Mouse (Mus musculus): ENCODE data around the gene Syne4.

The Syne4 gene

DNA sequence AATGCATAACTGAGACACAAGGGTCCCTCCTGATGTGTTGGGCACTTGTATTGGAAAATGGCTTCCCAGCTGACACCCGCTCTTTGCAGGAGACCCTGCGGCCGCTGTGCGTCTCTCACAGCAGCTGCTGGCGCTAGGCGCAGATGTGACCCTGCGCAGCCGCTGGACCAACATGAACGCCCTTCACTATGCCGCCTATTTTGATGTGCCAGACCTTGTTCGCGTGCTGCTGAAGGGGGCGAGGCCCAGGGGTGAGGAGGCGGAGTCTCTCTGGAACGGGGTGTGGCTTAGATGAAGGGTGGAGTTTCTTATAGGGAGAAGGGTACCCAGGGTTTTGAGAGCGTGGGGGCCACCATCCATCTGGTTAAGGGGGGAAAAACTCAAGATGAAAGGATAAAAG lies 17.3 kb upstream of the Syne4 start:
- no peak for DNase-seq

DNA sequence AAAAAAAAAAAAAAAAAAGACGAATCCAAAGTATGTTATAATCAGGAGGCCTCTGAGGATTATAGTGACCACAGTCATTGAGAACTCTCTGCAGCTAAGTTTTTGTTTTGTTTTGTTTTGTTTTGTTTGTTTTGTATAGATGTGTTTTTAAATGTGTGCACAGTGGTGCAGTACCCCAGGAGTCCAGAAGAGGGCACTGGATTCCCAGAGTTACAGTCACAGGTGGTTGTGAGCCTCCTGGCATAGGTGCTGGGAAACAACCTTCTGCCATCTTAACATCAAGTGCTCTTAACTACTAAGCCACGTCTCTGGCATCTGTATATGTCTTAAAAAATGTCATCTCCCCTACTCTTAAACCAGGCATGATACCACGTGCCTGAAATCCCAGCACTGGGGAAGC lies 13.7 kb upstream of the Syne4 start:
- no peak for DNase-seq

DNA sequence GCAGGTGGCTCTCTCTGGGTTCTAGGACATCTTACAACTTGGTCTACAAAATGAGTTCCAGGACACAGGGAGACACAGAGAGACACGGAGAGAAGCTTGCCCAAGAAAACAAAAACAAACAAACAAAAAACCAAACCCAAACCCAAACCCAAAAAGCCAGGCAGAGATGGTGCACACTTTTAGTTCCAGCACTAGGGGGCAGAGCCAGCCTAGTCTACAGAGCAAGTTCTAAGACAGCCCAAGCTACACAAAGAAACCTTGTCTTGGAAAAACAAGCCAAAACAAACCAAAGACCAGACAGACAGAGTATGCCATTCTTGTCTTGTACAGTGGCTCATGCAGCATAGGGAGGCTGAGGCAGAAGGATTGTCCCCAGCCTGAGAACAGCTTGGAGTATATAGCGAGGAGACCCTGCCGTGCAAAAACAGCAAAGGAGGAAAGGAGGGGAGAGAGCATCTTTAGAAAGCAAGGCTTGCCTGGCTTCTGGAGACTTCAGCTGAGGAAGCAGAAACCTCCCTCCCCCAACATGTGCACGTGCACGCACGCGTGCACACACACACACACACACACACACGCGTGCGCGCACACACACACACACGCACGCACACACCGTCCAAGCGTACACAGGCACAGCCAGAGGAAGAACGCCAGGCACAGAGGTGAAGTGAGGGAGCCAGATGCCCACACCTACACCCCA lies 8.4 kb upstream of the Syne4 start:
- DNase-seq = no peak

DNA sequence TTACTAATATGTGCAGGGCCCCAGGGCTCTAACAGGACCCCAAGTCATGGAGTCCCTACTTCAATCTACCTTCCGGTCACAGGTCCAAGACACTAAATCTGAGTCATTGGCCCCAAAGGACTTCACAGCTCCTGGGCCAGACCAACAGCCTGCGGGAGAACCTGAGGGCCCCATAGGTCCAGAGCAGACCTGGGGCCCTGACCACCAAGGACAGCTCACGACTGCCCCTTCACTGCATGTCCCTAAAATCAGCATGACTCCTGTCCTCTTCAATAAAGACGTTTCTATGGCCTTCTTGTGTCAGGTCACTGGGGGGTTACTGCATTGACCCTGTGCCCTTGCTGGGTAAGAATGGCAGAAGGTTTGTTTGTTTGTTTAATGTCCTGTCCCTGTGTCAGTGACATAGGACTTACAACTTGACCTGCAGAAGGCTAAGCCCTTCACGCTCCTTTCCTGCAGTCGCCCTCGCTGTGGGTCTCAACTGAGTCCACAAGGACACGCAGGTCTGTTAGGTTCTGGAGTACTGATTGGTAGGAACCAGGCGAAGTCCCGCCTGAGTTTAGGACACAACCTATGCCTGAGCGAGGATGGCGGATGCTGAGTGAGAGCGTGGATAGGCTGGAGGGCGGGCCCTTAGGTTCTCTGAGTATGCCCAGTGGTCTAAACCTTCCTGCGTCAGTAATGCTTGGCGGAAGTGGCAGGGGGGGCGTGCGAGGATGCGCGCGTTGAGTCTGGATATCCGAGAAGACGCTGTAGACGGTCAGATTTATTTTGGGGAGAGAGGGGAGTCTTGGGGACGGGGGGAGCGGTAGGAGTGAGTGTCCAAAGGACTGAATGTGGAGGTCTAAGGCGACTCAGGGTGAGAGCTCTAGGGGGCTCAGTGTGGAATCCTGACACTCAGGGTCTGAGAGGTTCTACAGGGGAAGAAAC lies 6.3 kb upstream of the Syne4 start, which contains the start of gene Alkbh6:
Alkbh6 (plus strand) TSS at position 642 of the 930 bp plus-strand sequence.
- DNase-seq = peak; percentile 97

DNA sequence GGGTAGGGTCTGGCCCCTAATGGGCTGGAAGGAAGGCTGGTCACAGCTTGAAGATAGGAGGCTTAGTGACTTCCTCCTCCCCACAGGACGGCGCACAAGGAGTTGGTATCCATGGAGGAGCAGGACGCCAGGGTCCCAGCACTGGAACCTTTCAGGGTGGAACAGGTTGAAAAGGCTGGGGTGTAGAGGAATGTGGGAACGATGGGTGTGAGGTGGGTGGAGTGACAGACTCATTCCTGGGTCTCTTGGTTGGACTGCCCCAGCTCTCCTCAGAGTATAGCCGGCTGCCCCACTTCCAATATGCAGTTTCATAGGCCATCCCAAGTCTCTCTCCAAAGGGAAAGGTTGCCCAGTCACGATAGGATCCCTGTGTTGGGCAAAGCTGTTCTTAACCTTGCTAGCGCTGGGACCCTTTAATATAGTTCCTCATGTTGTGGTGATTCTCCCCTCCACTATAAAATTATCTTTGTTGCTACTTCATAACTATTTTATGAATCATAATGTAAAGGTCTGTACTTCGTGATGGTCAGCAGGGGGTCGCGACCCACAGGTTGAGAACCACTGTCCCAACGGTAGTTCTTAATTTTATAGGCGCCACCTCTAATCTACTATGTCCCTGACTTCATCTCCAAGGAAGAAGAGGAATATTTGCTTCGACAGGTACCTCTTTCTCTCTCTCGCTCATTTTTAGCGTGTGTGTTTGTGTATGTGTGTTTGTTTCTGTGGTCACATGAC lies 5.0 kb upstream of the Syne4 start:
- no peak for DNase-seq

DNA sequence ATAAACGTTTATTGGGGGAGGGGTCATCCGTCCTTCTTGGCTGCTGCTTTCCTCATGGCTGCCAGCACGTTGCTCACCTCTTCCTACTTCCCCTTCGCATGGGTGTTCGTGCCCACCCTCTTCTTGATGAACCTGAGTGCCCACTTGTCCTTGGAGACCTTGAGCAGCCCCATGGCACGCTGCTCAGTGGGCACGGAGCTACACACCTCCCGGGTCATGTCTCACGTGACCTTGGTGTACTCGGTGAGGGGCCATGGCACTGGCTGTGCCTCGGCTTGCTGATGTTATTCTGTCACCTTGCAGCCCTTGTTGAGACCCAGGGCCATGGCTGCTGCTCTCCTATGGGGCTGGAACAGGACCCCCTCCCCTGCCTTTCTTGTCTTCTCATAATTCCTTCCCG lies 4.5 kb upstream of the Syne4 start:
- no peak for DNase-seq

DNA sequence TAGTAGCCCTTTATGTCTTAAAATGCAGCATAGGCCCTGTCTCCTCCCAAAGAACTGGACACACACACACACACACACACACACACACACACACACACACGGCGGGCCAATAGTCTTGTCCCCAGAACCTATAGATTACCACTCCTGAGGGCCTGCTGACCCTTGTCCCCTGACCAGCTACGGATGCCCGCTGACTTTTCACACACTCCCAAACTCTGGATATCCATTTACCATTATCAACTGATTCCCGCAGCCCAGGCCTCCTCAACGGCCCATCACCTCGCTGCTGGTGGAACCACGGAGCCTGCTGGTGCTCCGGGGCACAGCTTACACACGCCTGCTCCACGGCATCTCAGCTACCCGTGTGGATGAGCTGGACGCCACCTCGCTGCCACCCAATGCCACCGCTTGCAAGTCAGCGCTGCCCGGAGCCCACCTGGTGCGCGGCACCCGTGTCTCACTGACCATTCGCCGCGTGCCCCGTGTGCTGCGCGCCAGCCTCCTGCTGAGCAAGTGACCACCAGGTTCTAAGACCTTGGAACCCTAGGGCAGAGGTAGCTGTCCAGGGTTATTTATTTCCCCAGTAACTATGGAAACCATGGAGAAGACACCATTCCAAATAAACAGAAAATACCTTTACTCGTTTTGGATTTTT lies 814 bp upstream of the Syne4 start:
- no peak for DNase-seq

DNA sequence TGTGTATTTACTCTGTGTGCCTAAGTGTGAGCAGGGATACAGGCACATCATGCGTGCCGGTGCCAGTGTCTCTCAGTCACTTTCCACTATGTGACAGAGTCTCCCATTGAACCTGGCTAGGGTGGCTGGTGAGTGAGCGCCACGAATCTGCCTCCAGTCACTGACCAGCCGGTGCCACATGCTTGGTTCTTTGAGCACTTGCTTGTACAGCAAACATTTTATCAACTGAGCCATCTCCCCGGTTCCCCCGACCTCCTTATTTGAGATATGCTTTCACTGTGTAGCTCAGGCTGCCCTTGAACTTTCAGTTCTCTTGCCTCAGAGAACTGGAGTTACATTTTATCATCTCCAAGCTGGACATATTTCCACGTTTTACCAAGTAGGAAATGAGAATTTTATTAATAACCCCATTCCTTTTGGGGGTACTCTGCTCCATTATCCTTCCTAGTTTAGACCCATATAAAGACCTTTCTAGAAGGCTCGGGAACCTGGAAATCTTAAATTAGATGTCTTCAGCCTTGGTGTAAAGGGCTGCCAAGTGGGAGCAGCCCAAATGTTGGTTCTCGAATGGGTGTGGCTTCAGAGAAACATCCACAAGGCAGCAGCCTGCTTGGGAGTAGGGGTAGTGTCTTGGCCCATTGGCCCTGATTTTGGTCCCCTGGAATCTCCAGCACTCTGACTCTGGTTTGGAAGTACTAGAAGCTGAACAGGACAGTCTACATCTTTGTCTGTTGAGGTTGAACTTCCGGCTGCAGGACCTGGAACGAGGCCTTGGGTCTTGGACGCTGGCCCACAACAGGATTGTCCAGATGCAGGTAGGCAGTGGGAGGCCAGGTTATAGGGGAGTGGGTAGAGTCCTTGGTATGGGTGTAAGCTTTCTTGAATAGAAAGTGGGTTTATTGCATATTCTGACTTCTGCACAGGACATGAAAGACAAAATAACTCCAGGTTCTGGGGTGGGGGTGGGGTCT lies 1.2 kb downstream of the Syne4 start:
- no peak for DNase-seq

DNA sequence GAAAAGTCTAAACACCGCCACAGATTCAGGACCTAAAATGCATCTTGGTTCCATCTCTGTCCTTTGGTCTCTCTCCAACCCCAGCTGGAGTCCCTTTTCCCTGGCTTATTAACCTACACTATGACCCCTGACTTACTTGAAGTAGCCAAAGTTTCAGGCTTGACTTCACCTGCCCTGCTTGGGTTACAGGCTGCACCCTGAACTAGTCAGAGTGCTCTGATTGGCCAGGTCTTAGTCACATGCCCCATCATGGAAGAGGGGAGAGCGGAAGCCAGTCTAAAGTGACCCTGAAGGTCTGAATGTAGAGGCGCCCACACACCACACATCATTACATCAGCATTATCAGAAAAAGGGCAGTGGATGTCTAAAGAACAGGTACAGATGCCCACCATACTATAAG lies 3.5 kb downstream of the Syne4 start:
- DNase-seq = no peak

DNA sequence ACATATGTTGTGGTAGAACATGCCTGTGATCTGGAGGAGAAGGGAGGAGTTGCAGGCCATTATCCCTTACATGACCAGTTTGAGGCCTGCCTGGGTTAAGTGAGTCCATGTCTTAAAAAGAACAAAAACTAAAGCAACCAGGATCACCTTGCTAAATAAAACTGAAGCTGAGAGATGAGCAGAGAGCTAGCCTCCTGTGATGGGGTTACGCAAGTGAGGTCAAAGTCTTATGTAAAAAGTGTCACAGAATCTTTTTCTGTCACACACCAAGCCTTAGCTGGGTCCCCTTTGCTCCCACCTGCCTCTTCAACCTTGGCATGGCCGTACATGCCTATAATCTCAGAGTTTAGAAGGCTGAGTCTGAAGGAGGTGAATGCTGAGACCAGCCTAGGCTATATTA lies 6.3 kb downstream of the Syne4 start:
- DNase-seq = no peak

DNA sequence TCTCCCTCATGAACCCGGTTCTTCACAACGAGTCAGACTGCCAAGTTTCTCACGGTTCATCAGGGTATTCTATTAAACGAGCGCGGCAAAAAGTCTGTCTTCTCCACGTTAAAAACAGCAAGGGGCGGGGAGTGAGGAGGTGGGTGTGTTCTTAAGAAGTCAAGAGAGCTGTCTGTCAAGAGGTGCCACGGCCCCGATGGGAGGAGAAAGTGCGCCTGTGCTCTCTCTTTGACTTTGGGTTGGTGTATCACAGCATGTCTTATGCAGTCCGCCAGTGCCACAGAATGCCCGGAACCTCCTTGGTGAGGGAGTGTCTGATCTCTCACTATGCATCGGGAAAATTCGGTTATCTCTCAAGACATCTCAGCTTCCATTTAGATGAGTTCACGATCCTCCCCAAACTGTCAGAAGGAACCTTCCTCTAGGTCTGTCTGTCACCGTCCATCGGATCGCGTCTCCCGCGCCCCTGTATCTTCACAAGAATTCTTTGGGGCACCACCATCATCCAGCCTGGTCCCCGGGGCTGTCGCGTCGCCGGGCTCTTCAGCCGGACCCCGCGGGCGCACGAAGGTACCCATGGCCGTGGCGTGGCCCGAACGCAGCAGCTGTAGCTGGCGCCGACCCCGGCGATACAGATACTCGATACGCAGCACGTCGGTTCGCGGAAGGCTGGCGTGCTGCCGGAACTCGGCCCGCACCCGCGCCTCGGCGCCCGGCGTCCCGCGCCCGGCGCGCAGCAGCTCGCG lies 7.1 kb downstream of the Syne4 start, which contains the start of gene E130208F15Rik:
E130208F15Rik (plus strand) TSS at position 202 of the 746 bp plus-strand sequence.
- peak; percentile 89 for DNase-seq

DNA sequence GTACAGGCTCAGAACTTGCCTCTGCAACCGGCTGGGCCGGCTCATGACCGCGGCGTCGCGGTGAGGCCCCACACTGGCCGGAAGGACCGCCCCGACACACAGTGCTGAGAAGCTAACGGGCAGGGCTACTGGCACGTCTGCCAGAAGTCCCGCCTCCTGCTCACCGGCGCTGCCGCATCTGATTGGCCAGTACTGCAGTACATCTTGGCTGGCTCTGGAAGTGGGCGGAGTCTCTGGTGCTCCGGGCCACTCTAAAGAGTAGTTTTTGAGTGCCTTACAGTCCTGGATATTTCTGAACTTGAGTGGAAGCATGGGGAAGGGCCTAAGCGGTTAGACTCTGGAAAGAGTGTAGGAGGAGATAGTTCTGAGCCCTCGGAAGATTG lies 7.7 kb downstream of the Syne4 start:
- DNase-seq = peak; percentile 99

DNA sequence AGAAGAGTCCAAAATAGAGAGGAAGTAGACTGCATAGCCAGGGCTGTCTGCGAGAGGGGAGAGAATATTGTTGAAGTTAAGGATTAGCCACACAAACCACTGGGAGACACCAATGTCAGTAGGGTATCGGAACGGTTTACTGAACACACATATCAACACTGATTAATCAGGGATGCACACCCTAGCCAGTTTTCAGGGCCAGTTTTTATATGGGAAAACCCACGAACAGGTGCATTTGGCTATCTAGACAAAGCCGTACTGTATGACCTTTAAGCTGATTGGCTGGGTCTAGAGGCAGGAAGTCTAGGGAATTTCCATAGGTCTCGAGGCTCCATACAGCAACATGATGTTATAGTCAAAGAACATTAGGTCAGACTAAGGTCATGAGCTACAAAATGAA lies 8.3 kb downstream of the Syne4 start:
- DNase-seq = no peak

DNA sequence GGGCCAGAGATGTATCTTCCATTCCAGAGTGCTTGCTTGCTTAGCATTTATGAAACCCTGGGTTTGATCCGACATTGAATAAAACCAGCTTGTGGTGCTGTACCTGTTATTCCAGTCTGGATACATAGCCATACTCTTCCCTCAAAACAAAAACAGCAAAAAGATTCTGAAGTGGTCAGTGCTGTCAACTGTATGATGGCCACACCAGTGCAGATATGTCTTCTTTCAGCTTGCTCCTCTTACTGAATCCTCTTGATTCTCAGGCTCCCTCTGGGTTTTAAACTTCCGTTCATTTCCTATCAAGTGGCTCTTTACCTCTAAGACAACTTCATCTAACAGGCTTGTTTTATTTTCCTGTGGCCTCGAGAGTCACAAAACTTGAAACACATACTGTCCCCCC lies 9.2 kb downstream of the Syne4 start, which contains the start of gene Sdhaf1:
Sdhaf1 (minus strand) TSS at position 101 of the 400 bp plus-strand sequence.
- no peak for DNase-seq

DNA sequence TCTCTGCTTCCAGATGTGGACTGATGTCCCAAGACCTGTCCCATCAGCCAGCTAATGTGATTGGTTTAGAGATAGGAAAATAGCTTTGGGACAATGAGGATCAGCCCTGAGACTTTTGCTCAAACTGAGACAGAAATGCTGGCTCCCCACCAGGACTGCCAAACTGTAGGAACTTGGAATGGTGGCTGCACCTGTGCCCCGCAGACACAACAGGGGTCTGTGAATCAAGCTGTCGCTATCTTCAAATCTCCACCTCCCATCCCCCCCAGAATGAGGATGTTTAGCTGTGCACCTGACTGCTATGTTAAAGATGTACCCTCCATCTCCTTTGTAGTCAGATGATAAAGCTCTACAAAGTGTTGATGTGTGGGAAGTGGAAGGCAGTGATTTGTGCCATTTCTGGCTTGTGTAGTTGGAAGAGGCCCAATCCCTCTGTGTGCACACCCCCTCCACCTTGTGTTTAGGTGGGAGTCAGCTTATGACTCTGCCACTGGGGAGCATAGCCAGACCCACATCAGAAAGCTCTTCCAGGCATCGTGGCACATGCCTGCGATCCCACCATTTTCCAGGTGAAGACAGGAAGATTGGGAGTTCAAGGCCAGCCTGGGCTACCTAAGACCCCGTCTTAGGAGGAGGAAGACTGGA lies 9.8 kb downstream of the Syne4 start:
- no peak for DNase-seq

DNA sequence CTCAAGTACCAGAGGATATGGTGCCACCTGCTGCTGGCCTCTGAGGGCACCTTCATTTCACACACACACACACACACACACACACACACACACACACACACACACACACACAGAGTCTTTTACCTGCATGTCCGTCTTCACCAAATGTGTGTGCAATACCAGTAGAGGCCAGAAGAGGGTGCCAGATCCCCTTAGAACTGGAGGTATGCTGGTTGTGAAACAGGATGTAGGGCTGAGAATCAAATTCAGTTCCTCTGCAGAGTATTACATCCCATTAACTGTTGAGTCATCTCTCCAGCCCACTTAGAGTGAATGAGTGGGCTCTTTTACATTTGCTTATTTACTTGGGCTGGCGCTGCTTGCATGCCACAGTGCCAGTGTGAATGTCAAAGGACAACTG lies 10.8 kb downstream of the Syne4 start:
- peak; percentile 64 for DNase-seq

DNA sequence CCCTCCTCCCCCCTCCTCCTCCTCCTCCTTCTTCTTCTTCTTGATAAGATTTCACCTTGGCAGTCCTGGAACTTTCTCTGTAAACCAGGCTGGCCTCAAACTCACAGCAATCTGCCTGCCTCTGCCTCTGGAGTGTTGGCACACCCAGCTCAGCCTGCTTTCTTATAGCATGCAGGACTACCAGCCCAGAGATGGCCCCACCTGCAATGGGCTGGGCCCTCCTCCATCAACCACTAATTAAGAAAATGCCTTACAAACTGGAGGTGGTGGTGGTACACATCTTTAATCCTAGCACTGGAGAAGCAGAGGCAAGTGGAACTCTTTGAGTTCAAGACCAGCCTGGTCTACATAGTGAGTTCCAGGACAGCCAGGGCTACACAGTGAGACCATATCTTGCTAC lies 11.8 kb downstream of the Syne4 start:
- DNase-seq = no peak

DNA sequence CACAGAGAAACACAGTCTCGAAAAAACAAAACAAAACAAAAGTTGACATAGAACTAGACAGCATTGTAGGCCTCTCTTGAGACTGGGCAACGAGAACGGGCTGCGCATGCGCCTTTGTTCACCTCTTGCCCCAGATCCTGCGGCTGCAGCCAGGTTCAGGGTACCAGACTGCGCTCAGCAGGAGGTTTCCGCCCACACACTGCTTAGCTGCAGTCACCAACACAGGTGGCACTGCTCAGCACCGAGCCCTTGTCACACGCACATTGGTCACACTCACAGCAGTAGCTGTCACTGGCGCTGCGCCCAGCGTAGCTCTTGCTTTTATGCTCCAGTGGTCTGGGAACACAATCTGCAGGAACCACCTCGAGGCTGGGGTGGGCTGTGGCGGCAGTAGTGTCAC lies 12.5 kb downstream of the Syne4 start:
- peak; percentile 66 for DNase-seq

DNA sequence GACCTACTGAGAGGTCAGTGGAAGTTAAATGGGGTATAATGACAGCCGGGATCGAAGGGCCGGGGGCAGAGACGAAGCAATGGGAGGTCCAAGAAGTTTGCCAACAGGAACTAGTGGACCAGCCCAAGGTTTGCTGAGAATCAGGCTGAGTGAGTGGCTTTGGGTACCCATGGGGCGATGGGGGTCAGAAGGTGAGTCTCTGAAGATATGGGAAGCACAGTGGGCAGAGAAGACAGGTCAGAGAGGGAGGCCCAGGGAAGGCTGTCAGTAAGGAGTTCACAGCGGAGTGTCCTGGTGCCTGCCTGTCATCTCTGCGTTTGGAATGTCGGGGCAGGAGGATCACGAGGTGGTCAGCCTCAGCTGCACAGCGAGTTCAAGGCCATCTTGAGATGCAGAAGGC lies 13.8 kb downstream of the Syne4 start:
- DNase-seq = no peak

DNA sequence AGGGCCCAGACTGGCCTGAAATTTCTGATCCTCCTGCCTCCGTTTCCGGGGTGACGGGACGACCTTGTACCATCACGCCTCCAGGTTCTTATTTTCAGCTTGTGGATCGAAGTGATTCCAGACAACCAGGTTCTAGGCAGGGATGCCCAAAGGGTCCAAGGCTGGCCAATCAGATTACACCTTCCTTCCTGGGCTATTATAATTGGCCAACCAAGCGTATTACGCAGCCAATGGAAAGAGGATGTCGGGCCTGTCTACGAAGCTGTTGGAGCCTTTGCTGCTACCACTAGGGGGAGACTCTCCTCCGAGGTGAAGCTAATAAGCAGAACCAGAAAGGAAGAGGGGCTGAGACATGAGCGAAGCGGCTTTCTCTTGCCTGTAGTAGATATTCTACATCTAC lies 17.3 kb downstream of the Syne4 start:
- DNase-seq = peak; percentile 89
